Mouse (Mus musculus) mature B cell (primary cell): ENCODE data around the gene Olfr1289.

ENCODE experiments used
- in situ Hi-C: fragments of 300-500 bp; cut with MboI; formaldehyde crosslinking; loops from 2 replicates; pipeline ENCODE4 v1.14.3; 2019

Gene Olfr1289

GRCm38 (mm10) chr2:111480519-111480918 is at the start of gene Olfr1289:
Gene Olfr1289, plus strand, starts transcription at chr2:111480819.
- in situ Hi-C loops: no loop called here

GRCm38 (mm10) chr2:111448842-111449241 is 31.8 kb upstream of the Olfr1289 start, which contains the start of gene Olfr1287:
Gene Olfr1287, plus strand, starts transcription at chr2:111449142.
- in situ Hi-C loops: no loop called here

GRCm38 (mm10) chr2:111473801-111474200 is 6.8 kb upstream of the Olfr1289 start, which contains the start of gene Olfr1288:
Gene Olfr1288, plus strand, starts transcription at chr2:111474101.
- in situ Hi-C loops: no loop called here

- in situ Hi-C loops: no loop called here
Observed at GRCm38 (mm10) chr2:111493729-111494128, 13.1 kb downstream of the Olfr1289 start, which contains the start of gene Olfr1290. Gene Olfr1290, minus strand, starts transcription at chr2:111493829.

- in situ Hi-C loops: no loop called here
Observed at GRCm38 (mm10) chr2:111496880-111497279, 16.3 kb downstream of the Olfr1289 start, which contains the start of gene Olfr1291-ps1. Gene Olfr1291-ps1, plus strand, starts transcription at chr2:111497180.

GRCm38 (mm10) chr2:111517451-111517850 is 36.8 kb downstream of the Olfr1289 start:
- in situ Hi-C loops: no loop called here

- in situ Hi-C loops: no loop called here
Observed at GRCm38 (mm10) chr2:111524903-111525302, 44.3 kb downstream of the Olfr1289 start, which contains the start of gene Olfr1293-ps. Gene Olfr1293-ps, plus strand, starts transcription at chr2:111525203.
